Mouse (Mus musculus) bone marrow, adult 2 months (tissue): ENCODE measurements around the gene Senp8.

Source experiments
- CTCF ChIP-seq: fragments of 200-500 bp; IDR thresholded peaks from 2 replicates; pipeline ENCODE4 v1.5.1; 2011; ENCODE audit warnings: low read length, control low read depth; ENCODE audit not compliant: control insufficient read depth, insufficient read depth
- POLR2A ChIP-seq: fragments of 200-500 bp; IDR thresholded peaks from 2 replicates; pipeline ENCODE4 v1.6.1; 2011; ENCODE audit warnings: low read depth, mild to moderate bottlenecking, control low read depth, low read length, borderline replicate concordance; ENCODE audit not compliant: control insufficient read depth

GRCm38 (mm10) chr9:59727569-59728286 is 22.8 kb downstream of the Senp8 start:
- TF ChIP-seq CTCF (no peak), POLR2A (no peak)
